Mouse (Mus musculus): Measurements from ENCODE around the gene Srpk2. TPM values are rescaled to one million over a fixed set of nuclear protein-coding genes. Genes with fewer than 3 reads are reported as not detected.
"Not testable (repeated sequence)": the region's sequence is repeated elsewhere in the genome, so short reads cannot be mapped to it uniquely, and the experiment has no call there.

Srpk2 gene
- polyA plus RNA-seq, 1 experiment from 2014 or later: 5.7 TPM

DNA sequence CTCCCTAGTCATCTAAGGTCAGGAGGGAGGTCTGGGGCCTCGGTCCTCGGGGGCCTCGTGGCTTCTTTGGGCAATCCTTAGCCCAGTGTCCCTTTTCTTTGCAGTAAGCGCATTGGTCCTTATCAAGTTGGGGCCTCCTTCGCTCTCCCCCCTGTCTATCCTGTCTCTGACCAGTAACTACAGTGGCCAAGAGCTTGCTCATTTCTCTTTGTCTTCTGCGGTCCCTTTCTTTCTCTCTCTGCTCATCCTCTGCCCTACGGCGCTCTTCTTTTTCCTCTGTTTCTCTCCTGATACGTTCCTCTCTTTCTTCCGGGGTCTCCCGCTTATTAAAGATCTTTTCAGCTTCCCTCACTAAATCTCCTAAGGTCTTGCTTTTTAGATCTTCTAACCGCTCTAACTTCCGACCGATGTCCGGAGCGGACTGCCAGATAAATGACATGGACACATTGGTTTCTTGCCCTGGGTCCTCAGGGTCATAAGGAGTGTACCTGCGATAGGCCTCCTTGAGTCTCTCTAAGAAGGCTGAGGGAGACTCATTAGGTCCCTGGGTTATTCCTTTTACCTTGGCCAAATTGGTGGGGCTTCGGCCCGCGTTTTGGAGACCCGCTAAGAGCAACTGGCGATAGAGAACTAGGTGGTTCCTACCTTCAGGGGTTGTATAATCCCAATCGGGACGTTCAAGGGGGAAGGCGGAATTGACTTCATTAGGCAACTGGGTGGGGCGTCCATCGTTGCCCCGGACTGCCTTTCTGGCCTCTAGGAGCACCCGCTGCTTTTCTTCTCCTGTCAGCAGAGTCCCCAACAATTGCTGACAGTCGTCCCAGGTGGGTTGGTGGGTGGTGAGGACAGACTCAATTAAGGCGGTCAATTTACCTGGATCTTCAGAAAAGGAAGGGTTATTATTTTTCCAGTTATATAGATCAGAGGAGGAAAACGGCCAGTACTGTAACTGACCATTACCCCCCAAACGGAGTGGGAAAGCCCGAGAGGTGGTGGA is 22.5 kb upstream of the Srpk2 start:
- 85% methylated on average over 34 of the region's 34 CpGs for WGBS (ENCODE audit: insufficient replicate concordance)
- not testable (repeated sequence) for H3K9ac ChIP-seq; H3K4me1 ChIP-seq (replicated peaks); H3K4me3 ChIP-seq (replicated peaks); ATAC-seq (ENCODE audit: insufficient read depth); H3K4me2 ChIP-seq; H3K27me3 ChIP-seq; H3K27ac ChIP-seq (replicated peaks)
- peaks cover 24% of the 10 kb centered on the region for H3K9me3 ChIP-seq (replicated peaks)
- peaks cover 74% of the 10 kb centered on the region for H3K36me3 ChIP-seq (replicated peaks)

DNA sequence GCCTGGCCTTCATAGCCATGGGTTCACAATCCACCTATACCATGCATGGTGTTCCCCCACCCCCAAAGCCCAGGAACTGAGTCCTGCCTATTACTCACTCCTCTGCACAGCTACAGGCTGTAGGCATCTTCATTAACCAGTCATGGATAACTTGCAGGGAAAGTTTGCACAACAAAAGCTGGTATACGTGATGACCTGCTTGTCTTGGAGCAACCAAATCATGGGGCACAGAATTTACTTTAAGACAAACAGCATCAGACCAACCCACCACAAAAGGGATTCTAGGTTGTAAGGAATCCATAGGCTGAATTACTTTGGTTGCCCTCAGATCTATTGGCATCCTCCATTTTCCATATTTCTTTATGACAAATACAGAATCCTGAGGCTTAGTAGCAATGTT is 13.0 kb upstream of the Srpk2 start:
- 74% methylated on average over 1 of the region's 1 CpGs for WGBS (ENCODE audit: insufficient replicate concordance)
- H3K36me3 ChIP-seq (replicated peaks): peaks cover 24% of the 10 kb centered on the region
- no peak for ATAC-seq (ENCODE audit: insufficient read depth)
- H3K4me1 ChIP-seq (replicated peaks): no peaks in the 10 kb centered on the region
- H3K9me3 ChIP-seq (replicated peaks): 0 out of 2 replicates have a peak, but pooled peaks cover 3% of the 10 kb centered on the region
- no peak overlapping the region for H3K4me2 ChIP-seq
- no peaks in the 10 kb centered on the region for H3K27me3 ChIP-seq
- H3K9ac ChIP-seq: no peak overlapping the region
- H3K4me3 ChIP-seq (replicated peaks): no peak overlapping the region
- H3K27ac ChIP-seq (replicated peaks): no peak overlapping the region

GRCm38 (mm10) chr5:23683431-23683830 is 986 bp downstream of the Srpk2 start:
- no peak overlapping the region for H3K4me2 ChIP-seq
- H3K27me3 ChIP-seq: peaks cover 3% of the 10 kb centered on the region; the same call in 1 of the 2 replicates
- 64% methylated on average over 4 of the region's 4 CpGs for WGBS (ENCODE audit: insufficient replicate concordance)
- H3K4me3 ChIP-seq (replicated peaks): no peak overlapping the region
- H3K27ac ChIP-seq (replicated peaks): no peak overlapping the region
- no peak for ATAC-seq (ENCODE audit: insufficient read depth)
- no peaks in the 10 kb centered on the region for H3K9me3 ChIP-seq (replicated peaks)
- H3K36me3 ChIP-seq (replicated peaks): no peaks in the 10 kb centered on the region
- H3K4me1 ChIP-seq (replicated peaks): no peaks in the 10 kb centered on the region
- no peak overlapping the region for H3K9ac ChIP-seq

DNA sequence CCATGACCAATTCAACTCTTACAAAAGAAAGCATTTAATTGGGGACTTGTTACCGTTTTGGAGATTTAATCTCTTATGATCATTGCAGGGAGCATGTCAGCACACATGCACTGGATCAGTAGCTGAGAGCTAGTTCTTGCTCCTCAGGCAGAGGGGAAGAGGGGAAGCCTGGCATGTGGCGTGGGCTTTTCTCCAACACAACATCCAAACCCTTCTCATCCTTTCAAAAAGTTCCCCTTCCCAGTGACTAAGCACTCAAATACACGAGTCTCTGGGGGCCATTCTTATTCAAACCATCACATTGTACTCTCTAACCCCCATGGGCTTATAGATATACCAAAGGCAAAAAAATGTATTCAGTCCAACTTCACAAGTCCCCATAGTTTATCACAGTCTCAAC is 5.4 kb downstream of the Srpk2 start:
- ATAC-seq (ENCODE audit: insufficient read depth): no peak
- H3K27ac ChIP-seq (replicated peaks): no peak overlapping the region
- no peak overlapping the region for H3K4me3 ChIP-seq (replicated peaks)
- H3K9me3 ChIP-seq (replicated peaks): no peaks in the 10 kb centered on the region
- peaks cover 44% of the 10 kb centered on the region for H3K27me3 ChIP-seq
- 36% methylated on average over 3 of the region's 3 CpGs for WGBS (ENCODE audit: insufficient replicate concordance)
- no peak overlapping the region for H3K9ac ChIP-seq
- no peaks in the 10 kb centered on the region for H3K36me3 ChIP-seq (replicated peaks)
- H3K4me2 ChIP-seq: no peak overlapping the region
- peaks cover 19% of the 10 kb centered on the region for H3K4me1 ChIP-seq (replicated peaks)

GRCm38 (mm10) chr5:23677883-23678282 is 6.5 kb downstream of the Srpk2 start:
- H3K27me3 ChIP-seq: peaks cover 51% of the 10 kb centered on the region
- no peak overlapping the region for H3K9ac ChIP-seq
- ATAC-seq (ENCODE audit: insufficient read depth): no peak
- peaks cover 19% of the 10 kb centered on the region for H3K4me1 ChIP-seq (replicated peaks)
- H3K36me3 ChIP-seq (replicated peaks): no peaks in the 10 kb centered on the region
- no peaks in the 10 kb centered on the region for H3K9me3 ChIP-seq (replicated peaks)
- H3K4me2 ChIP-seq: no peak overlapping the region
- H3K4me3 ChIP-seq (replicated peaks): no peak overlapping the region
- no peak overlapping the region for H3K27ac ChIP-seq (replicated peaks)
- 65% methylated on average over 5 of the region's 5 CpGs for WGBS (ENCODE audit: insufficient replicate concordance)

- no peak overlapping the region for H3K4me2 ChIP-seq
- no peak overlapping the region for H3K4me3 ChIP-seq (replicated peaks)
- H3K9ac ChIP-seq: no peak overlapping the region
- WGBS (ENCODE audit: insufficient replicate concordance): 58% methylated on average over 5 of the region's 5 CpGs
- ATAC-seq (ENCODE audit: insufficient read depth): no peak
- no peaks in the 10 kb centered on the region for H3K36me3 ChIP-seq (replicated peaks)
- peaks cover 51% of the 10 kb centered on the region for H3K27me3 ChIP-seq
- H3K4me1 ChIP-seq (replicated peaks): peaks cover 19% of the 10 kb centered on the region
- no peak overlapping the region for H3K27ac ChIP-seq (replicated peaks)
- H3K9me3 ChIP-seq (replicated peaks): no peaks in the 10 kb centered on the region
These were observed 7.4 kb downstream of the Srpk2 start for GRCm38 (mm10) chr5:23677072-23677453.

- Histone ChIP-seq H3K27me3 (peaks cover 51% of the 10 kb centered on the region), H3K4me1 (replicated peaks) (peaks cover 19% of the 10 kb centered on the region), H3K36me3 (replicated peaks) (no peaks in the 10 kb centered on the region), H3K4me3 (replicated peaks) (peak overlapping the region; percentile 66), H3K4me2 (peak overlapping the region; percentile 90), H3K9ac (peak overlapping the region; percentile 40; the same call in 1 of the 2 replicates), H3K27ac (replicated peaks) (no peak overlapping the region), H3K9me3 (replicated peaks) (no peaks in the 10 kb centered on the region)
- no peak for ATAC-seq (ENCODE audit: insufficient read depth)
- 7% methylated on average over 41 of the region's 41 CpGs for WGBS (ENCODE audit: insufficient replicate concordance)
These were observed 8.0 kb downstream of the Srpk2 start for GRCm38 (mm10) chr5:23676156-23677071.

- Histone ChIP-seq H3K9ac (peak overlapping the region; percentile 40), H3K27ac (replicated peaks) (no peak overlapping the region), H3K9me3 (replicated peaks) (no peaks in the 10 kb centered on the region), H3K36me3 (replicated peaks) (no peaks in the 10 kb centered on the region), H3K4me1 (replicated peaks) (peaks cover 19% of the 10 kb centered on the region), H3K4me3 (replicated peaks) (peak overlapping the region; percentile 66), H3K27me3 (peaks cover 51% of the 10 kb centered on the region), H3K4me2 (peak overlapping the region; percentile 90)
- WGBS (ENCODE audit: insufficient replicate concordance): under 1% methylated on average over 66 of the region's 95 CpGs
- peak; percentile 68 for ATAC-seq (ENCODE audit: insufficient read depth)
These were observed 8.8 kb downstream of the Srpk2 start for GRCm38 (mm10) chr5:23675499-23676155.

DNA sequence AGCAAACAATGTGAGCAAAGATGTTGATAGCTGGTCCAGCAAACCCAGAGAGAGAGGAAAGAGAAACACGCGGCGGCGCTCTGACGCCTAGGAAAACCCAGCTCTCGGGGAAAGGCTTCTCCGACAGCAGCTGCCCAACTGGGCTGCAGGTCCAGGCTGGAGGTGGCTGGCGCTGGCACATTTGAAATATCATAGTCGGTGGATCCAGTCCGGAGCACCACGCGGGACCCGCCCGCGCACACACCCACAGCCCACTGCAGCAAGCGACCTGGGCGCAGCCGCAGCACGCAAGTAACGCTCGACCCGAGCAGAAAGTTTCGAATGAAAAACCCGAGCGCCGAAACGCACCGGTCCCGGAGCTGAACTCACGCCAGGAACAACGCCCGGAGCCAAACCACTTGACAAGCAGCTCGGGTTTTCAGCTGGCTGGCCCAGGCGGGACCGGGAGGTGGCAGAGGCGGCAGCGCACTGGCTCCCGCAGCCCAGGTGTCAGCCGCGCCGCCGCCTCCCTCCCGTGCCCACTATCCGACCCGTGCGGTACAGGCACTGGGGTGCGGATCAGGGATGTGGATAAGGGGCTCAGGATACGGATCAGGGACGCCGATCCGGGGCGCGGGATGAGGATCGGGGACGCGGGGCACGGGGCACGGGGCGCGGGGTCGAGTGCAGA is 9.5 kb downstream of the Srpk2 start:
- Histone ChIP-seq H3K4me2 (peak overlapping the region; percentile 90), H3K27ac (replicated peaks) (no peak overlapping the region), H3K4me1 (replicated peaks) (peaks cover 19% of the 10 kb centered on the region), H3K9me3 (replicated peaks) (no peaks in the 10 kb centered on the region), H3K36me3 (replicated peaks) (no peaks in the 10 kb centered on the region), H3K9ac (peak overlapping the region; percentile 40), H3K4me3 (replicated peaks) (peak overlapping the region; percentile 66), H3K27me3 (peaks cover 51% of the 10 kb centered on the region)
- under 1% methylated on average over 61 of the region's 61 CpGs for WGBS (ENCODE audit: insufficient replicate concordance)
- peak; percentile 42 for ATAC-seq (ENCODE audit: insufficient read depth)

DNA sequence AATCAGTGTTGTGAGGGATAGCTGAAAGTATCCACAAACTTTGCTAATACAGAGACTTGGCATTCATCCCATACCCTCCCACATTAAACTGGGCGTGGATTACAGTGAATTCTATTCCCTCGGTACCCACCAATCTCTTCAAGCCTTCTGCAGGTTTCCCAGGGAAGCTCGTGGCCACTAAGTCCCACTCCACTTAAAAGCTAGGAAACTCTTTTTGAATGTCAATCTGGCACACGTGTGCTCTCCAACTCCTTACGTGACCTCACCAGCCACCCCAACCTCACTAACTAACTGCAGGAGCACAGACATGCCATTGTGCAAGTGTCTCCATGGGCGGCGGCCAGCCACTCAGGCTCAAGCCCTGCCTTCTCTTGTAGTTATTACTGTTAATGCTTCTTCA is 12.3 kb downstream of the Srpk2 start:
- Histone ChIP-seq H3K36me3 (replicated peaks) (no peaks in the 10 kb centered on the region), H3K4me2 (no peak overlapping the region), H3K27ac (replicated peaks) (no peak overlapping the region), H3K9me3 (replicated peaks) (no peaks in the 10 kb centered on the region), H3K4me1 (replicated peaks) (peaks cover 19% of the 10 kb centered on the region), H3K4me3 (replicated peaks) (no peak overlapping the region), H3K27me3 (peaks cover 39% of the 10 kb centered on the region), H3K9ac (no peak overlapping the region)
- 57% methylated on average over 7 of the region's 7 CpGs for WGBS (ENCODE audit: insufficient replicate concordance)
- ATAC-seq (ENCODE audit: insufficient read depth): no peak
